Mouse (Mus musculus) CD8-positive naive resting alpha-beta T cell, adult 2 months (primary cell): ENCODE data around the gene Atp8b2.

Experiments
- DNase-seq, 2 experiments: peaks; one replicate each; pipeline ENCODE4 v3.0.0; 2022; ENCODE audit warnings: low read depth in 2 of 2, low spot score in 2 of 2

Gene Atp8b2

DNA sequence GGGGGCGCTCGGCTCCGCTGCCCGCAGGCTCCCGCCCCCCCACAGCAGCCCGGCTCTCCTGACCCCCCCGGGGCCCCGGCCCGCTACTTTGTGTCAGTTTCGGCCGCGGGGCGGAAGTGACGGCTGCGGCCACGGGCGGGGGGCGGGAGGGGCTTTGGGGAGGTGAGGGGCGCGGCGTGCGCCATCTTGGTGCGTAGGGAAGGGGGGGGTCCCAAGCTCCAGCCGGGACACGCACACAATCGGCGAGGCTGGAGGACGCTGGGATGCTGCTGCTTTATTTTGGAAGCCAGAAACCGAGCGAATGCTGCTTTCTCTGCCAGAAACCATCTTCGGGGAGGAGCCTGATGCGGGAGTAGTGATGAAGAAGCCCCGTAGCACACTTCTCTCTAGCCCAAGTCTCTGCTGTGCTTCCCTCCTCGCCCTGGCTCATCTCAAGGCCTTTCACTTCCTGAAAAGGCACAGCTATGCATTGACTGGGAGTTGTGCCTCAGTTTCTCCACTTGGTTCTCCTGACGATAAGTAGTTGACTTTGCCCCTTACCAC lies at the start of gene Atp8b2:
Gene Atp8b2, minus strand, starts transcription at position 288 of the 543 bp plus-strand sequence.
- DNase-seq = peak; percentile 26 to 37

- DNase-seq = no peak
Observed at GRCm38 (mm10) chr3:90010291-90010690, 47.0 kb upstream of the Atp8b2 start.

DNA sequence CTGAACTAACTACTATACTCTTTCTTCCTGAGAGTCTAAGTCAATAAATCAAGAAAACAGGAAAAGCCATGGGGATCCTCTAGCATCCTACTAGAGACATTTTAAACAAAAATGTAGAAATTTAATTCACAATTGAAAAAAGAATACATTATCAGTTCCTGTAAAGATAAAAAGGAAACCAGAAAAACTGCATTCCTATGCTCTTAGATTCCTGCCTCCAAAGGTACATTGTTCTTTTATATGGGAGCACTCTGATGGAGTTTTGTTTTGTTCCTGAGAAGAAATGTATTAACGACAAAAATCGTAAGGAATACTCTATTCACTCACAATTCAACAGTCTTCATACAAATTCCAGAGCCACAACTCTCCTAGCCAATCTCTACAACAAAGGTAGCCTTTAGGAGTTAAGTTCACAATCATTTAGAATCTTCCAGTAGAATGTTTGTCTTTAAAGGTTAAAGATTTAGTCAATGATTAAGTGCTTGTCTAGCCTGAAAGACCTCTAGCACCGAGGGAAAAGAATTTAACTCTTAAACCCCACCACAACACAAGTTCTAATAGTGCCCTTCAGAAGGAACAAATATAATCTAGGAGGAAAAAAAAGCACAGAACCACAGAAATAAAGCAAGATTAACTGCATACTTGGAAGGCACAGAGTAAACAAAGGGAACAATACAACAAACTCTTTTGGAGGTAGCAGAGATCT lies 40.9 kb upstream of the Atp8b2 start:
- DNase-seq = no peak

GRCm38 (mm10) chr3:89999830-90000229 lies 36.5 kb upstream of the Atp8b2 start:
- no peak for DNase-seq

GRCm38 (mm10) chr3:89999090-89999489 lies 35.8 kb upstream of the Atp8b2 start:
- DNase-seq = no peak

- DNase-seq = peak; percentile 79 to 93
Observed at GRCm38 (mm10) chr3:89998612-89999054, 35.3 kb upstream of the Atp8b2 start, which contains the start of gene Hax1. TSS of gene Hax1 (minus strand) at chr3:89998780.

- DNase-seq = peak in 1 of 2 experiments; percentile 8
Observed at GRCm38 (mm10) chr3:89997791-89998495, 34.6 kb upstream of the Atp8b2 start.

DNA sequence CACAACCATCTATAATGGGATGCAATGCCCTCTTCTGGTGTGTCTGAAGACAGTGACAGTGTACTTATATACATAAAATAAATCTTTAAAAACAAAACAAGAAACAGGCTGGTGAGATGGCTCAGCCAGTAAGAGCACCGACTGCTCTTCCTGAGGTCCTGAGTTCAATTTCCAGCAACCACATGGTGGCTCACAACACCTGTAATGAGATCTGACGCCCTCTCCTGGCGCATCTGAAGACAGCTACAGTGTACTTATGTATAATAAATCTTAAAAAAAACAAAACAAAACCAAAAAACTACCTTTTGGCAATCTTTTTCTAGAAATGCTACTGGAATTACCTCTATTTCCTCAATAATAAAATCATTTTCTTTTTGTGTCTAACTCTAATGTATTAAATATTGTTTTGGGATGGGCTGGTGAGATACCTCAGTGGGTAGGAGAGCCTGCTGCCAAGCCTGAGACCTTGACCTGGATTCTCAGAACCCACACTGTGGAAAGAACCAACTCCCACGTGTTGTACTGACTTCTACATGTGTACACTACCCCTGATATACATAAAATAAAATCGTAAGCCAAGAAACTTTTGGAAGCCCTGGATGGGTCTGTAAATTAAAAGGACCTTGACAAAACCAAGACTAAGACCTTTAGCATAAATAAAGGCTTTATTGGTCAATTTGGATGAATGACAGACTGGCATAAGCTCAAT lies 31.7 kb upstream of the Atp8b2 start:
- DNase-seq = no peak

DNA sequence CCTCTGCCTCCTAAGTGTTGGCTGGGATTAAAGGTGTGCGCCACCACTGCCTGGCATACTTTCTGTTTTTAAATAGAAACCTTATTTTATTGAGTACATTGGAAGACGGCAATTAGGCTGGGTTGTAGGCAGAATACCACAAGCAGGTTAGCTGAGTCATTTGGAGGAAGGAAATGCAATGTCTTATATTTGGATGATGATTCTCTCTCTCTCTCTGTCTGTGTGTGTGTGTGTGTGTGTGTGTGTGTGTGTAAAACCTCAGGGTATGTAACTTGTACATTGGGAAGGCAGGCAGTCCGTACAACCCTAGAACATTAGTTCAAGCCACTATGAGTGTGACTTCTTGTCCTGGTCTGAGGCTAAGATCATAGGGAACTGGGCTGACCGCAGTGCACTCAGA lies 24.5 kb upstream of the Atp8b2 start:
- DNase-seq = no peak

- no peak for DNase-seq
Observed at GRCm38 (mm10) chr3:89987211-89987610, 23.9 kb upstream of the Atp8b2 start.

DNA sequence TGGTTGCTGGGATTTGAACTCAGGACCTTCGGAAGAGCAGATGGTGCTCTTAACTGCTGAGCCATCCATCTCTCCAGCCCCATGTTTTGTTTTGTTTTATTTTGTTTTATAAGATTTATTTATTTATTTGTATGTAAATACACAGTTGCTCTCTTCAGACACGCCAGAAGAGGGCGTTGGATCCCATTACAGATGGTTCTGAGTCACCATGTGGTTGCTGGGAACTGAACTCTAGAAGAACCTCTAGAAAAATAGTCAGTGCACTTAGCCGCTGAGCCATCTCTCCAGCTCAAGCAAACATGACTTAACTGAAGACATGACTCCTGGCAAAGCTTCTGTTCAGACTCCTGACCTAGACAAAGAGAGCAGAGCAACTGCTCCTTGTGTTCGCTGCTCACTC lies 19.1 kb upstream of the Atp8b2 start:
- no peak for DNase-seq

- no peak for DNase-seq
Observed at GRCm38 (mm10) chr3:89976859-89977258, 13.6 kb upstream of the Atp8b2 start.

- no peak for DNase-seq
Observed at GRCm38 (mm10) chr3:89968509-89968908, 5.2 kb upstream of the Atp8b2 start.

DNA sequence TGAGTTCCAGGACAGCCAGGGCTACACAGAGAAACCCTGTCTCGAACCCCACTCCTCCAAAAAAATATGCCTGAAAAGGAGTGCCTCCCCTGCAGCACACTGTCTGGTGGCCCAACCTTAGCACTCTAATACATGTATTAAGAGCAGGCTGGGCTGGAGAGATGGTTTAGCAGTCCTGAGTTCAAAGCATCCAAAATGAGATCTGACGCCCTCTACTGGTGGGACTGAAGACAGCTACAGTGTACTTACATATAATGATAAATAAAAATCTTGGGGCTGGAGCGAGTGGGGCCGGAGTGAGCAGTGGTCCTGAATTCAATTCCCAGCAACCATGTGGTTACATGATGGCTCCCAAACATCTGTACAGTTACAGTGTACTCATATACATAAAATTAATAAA lies 3.6 kb upstream of the Atp8b2 start:
- peak; percentile 33 to 62 for DNase-seq

DNA sequence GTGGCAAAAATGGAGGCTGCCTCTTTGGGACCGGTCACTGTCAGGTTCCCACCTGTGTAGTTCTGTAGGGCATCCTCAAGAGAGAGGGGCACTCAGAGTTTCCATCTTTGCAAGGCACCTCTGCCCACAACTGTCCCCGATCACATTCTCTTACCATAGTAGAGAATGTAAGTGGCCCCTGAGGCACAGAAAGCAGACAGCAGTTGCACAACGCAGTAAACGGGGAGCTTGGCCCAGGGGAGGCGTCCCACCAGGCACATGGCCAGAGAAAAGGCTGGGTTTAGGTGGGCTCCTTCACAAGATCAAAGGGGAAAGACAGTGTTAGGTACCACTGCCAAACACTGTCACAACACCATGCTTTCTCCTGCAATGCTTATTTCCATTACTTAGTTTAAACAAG lies 2.7 kb upstream of the Atp8b2 start:
- no peak for DNase-seq

DNA sequence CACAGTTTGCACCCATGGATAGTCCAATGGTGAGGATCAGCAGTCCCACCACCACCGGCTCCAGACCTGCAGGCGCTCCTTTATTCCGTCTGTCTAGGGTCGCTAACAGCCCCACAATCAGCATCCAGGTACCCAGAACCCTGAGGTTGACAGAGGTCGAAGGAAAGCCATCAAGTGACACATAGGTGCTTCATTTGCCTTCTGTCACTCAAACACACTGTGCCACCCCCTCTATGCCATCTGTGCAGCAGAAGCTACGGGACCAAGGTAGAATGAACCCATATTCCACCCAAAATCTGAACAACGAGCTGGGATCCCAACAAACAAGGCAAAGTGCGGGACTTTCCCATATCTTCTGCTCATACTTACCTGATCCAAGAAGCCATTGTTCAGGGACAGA lies 2.2 kb upstream of the Atp8b2 start:
- no peak for DNase-seq

DNA sequence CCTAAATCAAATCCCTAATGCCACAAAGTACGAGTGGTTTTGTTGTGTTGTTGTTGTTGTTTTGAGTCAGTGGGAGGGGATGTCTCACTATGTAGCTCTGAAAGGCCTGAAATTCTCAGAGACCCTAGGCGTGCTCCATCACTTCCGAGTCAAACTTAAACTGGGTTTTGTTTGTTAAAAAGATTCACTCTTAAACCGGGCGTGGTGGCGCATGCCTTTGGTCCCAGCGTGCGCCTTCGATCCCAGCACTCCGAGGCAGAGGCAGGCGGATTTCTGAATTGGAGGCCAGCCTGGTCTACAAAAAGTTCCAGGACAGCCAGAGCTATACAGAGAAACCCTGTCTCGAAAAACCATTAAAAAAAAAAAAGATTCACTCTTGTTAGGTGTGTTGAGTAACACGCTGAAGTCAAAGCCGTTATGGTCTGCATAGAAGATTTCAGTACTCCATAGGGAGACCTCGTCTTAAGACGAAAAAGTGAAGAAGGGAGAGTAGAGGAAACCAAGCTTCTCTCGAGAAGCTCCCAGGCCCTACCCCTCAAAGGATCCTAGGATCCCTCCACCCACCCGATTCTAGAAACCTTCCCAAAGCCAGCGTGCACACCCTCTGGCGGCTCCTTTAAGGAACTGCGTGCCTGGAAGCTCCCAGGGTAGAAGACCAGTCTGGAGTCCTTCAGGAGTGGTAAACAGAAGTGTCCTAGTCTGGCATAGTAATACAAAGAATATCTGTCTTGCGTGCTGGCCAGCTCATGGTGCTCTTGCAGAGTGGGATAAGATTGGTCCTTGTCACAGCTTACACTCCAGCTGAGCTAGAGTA lies 825 bp upstream of the Atp8b2 start:
- peak in 1 of 2 experiments; percentile 42 for DNase-seq

- DNase-seq = peak in 1 of 2 experiments; percentile 21
Observed at GRCm38 (mm10) chr3:89962751-89963220, 522 bp downstream of the Atp8b2 start.

DNA sequence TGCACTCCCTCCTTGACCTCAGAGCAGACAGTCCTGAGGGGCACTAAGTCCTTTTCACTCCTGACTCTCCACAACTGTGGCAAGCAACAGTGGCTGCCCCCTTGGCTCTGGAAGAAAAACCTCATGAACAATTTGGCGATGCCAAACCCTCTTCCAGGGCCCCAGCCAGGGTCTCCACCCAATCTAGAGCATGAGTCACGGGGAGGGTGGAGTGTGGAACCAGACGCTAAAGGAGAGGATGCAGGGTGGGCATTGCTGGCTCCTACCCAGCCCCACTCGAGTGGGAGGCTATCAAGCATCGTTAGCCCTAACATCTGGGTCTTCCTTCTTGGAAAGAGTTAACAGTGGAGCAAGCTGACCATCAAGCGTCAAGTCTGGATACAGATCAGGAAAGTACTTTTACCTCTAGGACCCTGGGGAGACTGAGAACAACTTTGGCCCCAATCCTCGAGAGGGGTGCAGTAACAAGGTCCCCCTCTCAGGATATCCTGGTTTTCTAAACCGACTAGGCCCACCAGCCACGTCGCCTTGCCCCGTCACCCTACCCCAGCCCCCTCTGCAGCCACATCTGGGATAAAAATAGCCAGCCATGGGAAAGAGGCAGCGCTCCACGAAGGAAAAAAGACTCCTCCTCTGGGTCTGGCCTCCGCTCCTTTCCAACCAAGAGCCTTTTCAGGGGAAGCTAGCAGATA lies 1.1 kb downstream of the Atp8b2 start:
- no peak for DNase-seq

DNA sequence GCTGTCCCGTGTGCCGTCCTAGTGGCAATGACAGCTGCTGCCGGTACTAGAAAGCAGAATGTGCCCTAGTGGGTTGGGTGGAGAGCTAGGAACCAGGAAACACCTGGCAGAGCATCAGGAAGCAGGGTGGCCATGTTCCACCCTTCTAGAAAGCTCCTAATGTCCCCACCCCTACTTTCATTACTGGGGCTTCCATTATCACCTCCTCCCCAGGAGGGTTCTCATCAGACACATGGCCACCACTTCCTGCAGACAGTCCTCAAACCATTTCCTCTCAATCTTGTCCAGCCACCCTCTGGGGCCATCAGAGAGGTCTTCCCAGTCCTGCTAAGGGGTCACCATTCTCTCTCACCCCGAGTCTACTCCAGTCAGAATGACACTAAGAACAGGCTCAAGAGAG lies 1.9 kb downstream of the Atp8b2 start:
- no peak for DNase-seq
